Mouse (Mus musculus): Measurements from ENCODE around the gene Dcaf12. TPM values are rescaled to one million over a fixed set of nuclear protein-coding genes. Genes with fewer than 3 reads are reported as not detected.

Dcaf12 gene
- 10 to 100 TPM; 26.7 to 27.8 TPM for total RNA-seq (2021)
- long read RNA-seq, experiment 1, transcript Dcaf12-201 (9 exons, 3,442 nt), result major isoform, 65 of 76 reads
- long read RNA-seq, experiment 1, partial matches to known transcripts, result 5 of 76 reads
- long read RNA-seq, experiment 1, other reads (novel, unspliced or antisense), result 6 of 76 reads
- long read RNA-seq, experiment 2, transcript Dcaf12-201 (9 exons, 3,442 nt), result major isoform, 68 of 76 reads
- long read RNA-seq, experiment 2, partial matches to known transcripts, result 3 of 76 reads
- long read RNA-seq, experiment 2, other reads (novel, unspliced or antisense), result 5 of 76 reads

DNA sequence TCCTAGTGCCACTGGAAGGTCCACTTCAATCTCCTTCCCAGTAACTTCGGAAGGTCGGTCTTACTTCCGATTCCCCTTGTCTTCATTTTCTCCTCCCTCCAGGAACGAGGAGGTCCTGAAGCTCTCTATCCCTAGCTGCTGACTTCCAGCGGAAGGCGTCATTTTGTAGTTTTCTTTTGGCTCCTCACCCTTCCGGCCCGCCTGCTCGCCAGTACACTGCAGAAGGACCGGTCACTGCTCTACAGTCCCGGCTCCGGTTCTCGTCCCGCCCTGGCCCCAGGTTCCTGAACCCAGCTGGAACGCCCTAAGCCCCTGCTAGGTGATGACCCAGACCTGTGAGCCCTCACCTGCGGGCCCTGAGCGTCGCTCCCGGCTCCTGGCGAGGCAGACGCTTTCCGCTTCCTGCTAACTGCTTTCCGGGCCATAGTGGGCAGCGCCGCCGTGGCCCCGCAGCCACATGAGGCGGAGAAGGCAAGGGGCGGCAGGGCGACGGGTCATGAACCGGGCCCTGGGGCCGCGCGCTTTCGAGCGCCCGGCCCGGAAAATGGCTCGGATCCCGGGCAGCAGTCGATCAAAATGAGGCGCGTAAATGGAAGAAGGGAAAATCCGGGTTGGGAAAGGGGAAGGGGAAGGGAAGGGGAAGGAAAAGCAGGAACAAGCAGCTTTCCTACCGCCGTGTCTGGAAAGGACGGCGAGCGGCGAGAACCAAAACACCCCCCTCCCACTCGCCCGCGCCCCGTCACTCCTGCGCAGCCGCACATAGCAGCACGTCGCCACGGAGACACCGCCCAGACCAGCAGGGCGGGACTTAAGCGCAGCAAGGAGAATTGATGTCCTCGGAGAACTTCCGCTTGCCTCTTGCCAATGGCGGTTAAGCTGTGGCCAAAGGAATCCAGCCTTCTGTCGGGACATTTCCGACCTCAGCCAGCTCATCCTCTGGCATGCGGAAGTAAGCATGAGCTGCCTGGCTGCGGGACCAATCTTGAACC is at the start of gene Dcaf12:
TSS of gene Dcaf12 (minus strand) at position 749 of the 989 bp plus-strand sequence.
- peak; percentile 97 for DNase-seq
- intact Hi-C loops (cut with DNase I; ENCODE audit: low total_unique reads), result loop anchor here (10.0 kb wide), 1 partner anchor 70 kb away; no protein-coding TSS in a partner anchor

- DNase-seq, result no peak
- intact Hi-C loops (cut with DNase I; ENCODE audit: low total_unique reads), result no loop called here
Observed at GRCm38 (mm10) chr4:41361059-41361458, 46.4 kb upstream of the Dcaf12 start.

GRCm38 (mm10) chr4:41359358-41359757 is 44.7 kb upstream of the Dcaf12 start:
- intact Hi-C loops (cut with DNase I; ENCODE audit: low total_unique reads), result no loop called here
- no peak for DNase-seq

DNA sequence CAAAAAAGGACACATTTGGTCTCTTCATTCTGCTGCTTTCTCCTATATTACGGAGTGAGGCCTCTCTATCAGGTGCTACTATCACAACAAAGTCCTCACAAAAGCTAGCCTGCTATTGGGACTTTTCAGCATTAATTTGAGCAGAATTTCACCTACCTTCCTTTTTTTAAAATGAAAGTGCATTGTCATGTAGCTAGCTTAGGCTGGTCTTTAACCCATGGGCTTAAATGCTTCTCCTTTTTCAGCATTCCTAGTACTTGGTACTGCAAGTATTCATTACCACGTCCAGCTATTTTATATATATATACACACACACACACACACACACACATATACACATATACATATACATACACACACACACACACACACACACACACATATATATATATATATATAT is 44.0 kb upstream of the Dcaf12 start:
- intact Hi-C loops (cut with DNase I; ENCODE audit: low total_unique reads), result no loop called here
- DNase-seq, result no peak

GRCm38 (mm10) chr4:41357154-41357553 is 42.5 kb upstream of the Dcaf12 start:
- intact Hi-C loops (cut with DNase I; ENCODE audit: low total_unique reads), result no loop called here
- no peak for DNase-seq

DNA sequence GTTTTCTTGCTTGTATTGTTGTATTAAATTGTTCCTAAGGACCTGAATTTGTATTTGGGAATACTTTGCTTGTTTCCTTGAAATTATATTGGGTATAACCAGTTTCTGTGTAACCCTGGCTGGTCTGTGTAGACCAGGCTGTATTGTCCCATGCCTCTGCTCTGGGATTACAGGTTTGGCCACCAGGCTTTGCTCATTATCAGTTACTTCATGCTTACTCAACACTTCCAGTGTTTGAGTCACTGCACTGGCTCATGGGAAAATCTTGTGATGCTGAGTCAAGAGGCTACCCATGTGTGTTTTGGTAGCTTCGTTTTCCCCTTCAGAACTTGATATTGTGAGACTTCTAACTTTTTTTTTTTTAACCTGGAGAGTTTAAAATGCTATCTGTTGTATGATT is 38.6 kb upstream of the Dcaf12 start:
- intact Hi-C loops (cut with DNase I; ENCODE audit: low total_unique reads), result no loop called here

DNA sequence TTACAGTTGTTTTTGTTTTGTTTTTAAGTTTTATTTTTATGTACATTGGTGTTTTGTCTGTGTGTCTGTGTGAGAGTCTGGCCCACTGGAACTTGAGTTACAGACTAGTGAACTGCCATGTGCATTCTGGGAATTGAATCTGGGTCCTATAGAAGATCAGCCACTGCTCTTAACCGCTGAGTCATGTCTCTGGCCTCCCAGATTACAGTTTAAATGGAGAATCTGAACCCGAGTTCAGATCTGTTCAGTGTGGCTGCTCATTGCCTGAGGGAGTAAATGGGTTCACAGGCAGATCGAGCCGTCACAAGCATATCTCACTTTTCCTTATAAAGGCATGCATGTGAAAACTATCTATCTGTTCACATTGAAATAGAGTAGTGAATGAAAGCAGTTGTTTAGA is 38.1 kb upstream of the Dcaf12 start:
- DNase-seq, result no peak

More for the DNA sequence above, 38.6 kb upstream of the Dcaf12 start:
- no peak for DNase-seq

DNA sequence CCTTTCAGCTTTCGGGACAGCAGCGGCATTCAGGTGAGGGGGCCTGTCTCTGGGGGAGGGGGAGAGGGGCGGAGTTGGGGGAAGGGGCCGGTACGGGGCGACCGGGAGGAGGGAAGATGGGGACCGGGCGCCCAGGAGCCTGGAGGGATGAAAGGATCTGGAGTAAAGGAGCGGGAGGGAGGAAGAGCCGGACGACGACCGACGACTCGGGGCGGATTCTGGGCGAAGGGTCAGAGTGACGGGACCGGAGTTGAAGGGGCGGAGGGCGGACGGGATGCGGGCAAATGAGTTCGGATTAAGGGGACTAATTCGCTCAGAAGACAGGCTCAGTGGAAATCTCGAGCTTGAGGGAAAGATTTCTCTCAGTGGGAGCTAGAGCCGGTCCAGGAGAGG is 34.5 kb upstream of the Dcaf12 start:
- peak; percentile 50 for DNase-seq
- intact Hi-C loops (cut with DNase I; ENCODE audit: low total_unique reads), result no loop called here

More for the DNA sequence above, 38.1 kb upstream of the Dcaf12 start:
- intact Hi-C loops (cut with DNase I; ENCODE audit: low total_unique reads), result no loop called here

DNA sequence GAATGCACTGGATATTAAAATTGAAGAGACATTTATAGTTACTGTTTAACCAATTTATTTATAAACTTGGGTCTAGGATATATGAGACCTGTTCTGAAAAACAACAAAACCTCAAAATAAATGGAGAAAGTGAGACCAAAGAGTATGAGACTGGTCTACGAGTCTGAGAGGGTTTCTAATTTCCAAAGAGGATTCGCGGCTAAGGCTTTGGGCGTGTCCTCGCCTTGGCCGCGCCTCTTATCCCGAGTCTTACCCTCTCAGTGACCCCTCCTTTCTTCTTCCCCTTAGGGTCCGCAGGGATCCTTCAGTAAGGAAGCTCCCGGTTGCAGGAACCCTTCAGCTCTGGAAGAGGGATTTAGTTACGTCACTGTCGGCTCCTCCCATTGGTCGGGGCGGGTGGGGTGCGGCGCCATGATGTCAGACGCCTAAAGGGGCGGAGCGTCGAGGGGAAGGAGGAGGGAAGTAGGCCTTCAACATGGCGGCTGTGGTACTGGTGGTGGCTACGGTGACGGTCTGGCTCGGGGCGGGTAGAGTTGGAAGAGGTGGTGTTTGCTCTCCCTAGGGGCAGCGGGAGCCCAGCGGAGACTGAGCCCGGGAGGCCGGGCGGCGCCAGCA is 34.0 kb upstream of the Dcaf12 start, which contains the start of gene Ubap1:
TSS of gene Ubap1 (plus strand) at position 413 of the 615 bp plus-strand sequence.
- intact Hi-C loops (cut with DNase I; ENCODE audit: low total_unique reads), result no loop called here
- DNase-seq, result peak; percentile 95

- DNase-seq, result no peak
- intact Hi-C loops (cut with DNase I; ENCODE audit: low total_unique reads), result no loop called here
Observed at GRCm38 (mm10) chr4:41347839-41348238, 33.1 kb upstream of the Dcaf12 start.

DNA sequence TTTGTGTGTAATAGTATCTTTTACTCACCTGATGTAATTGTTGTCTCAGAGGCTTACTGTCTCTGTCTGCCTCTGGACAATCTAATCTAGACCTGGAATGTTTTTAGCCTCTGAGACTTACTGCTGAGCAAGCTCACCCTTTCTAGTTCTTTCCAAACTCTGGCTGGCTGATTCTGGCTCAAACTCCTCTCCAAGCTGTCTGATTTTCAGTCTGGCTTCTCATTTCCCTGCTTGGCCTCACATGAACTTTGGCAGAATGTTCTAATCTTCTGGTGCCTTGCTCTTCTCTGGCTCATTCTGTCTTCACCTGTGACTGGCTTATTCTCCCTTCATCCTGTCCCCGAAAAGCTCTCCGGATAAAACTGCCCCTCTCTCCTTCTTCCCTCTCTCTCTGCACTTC is 31.3 kb upstream of the Dcaf12 start:
- intact Hi-C loops (cut with DNase I; ENCODE audit: low total_unique reads), result no loop called here

GRCm38 (mm10) chr4:41340912-41341550 is 26.3 kb upstream of the Dcaf12 start:
- intact Hi-C loops (cut with DNase I; ENCODE audit: low total_unique reads), result no loop called here
- no peak for DNase-seq

More for the DNA sequence above, 31.3 kb upstream of the Dcaf12 start:
- no peak for DNase-seq

GRCm38 (mm10) chr4:41336546-41336945 is 21.9 kb upstream of the Dcaf12 start:
- DNase-seq, result no peak
- intact Hi-C loops (cut with DNase I; ENCODE audit: low total_unique reads), result no loop called here

DNA sequence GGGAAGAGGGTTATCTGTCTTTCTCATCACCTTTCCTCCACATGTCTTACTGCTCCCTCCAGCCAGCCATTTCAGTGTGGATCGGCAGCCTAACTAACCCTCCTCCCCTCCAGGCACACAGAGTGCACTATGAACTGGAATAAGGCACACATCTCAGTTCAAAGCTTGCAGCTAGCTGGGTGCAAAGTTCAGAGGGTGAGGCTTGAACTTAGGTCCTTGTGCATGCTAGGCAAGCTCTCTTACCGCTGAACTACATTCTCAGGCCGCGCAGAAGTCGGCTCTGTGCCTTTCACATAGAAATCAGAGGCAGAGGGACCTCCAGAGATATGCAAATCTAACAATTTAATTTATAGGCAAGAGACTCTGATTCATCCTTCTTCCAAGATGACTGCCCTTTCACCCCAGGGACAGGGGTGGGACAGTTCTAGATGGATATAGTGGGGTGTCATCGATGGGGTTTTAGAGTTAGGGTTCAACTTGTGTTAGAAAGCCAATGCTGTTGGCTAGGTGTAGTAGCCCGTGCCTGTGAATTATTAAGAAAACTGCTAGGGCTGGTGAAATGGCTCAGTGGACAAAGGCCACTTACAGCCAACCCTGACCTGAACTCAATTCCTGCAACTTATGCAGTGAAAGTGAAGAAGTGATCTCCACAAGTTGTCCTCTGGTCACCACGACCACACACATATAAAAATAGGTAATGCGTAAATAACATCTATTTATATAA is 17.2 kb upstream of the Dcaf12 start:
- intact Hi-C loops (cut with DNase I; ENCODE audit: low total_unique reads), result no loop called here

GRCm38 (mm10) chr4:41331085-41331484 is 16.4 kb upstream of the Dcaf12 start:
- no peak for DNase-seq
- intact Hi-C loops (cut with DNase I; ENCODE audit: low total_unique reads), result no loop called here

More for the DNA sequence above, 17.2 kb upstream of the Dcaf12 start:
- no peak for DNase-seq

- intact Hi-C loops (cut with DNase I; ENCODE audit: low total_unique reads), result no loop called here
- DNase-seq, result no peak
Observed at GRCm38 (mm10) chr4:41329481-41329880, 14.8 kb upstream of the Dcaf12 start.

DNA sequence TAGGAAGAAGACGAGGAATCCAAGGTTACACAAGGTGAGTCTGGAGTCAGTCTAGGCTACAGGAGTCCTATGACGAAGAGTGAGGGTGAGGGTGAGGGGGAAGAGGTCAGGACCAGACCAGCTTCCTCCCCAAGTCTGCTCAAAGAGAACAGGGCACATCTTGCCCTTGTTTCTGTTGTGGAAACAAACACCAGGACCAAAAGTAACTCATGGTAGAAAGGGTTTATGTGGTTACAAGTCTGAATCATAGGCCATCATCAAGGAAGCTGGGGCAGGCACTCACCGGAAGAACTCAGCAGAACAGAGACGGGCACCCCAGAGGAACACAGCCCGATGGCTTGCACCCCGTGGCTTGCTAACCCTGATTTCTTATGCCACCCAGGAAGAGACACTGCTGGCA is 12.2 kb upstream of the Dcaf12 start:
- intact Hi-C loops (cut with DNase I; ENCODE audit: low total_unique reads), result no loop called here
- DNase-seq, result no peak

DNA sequence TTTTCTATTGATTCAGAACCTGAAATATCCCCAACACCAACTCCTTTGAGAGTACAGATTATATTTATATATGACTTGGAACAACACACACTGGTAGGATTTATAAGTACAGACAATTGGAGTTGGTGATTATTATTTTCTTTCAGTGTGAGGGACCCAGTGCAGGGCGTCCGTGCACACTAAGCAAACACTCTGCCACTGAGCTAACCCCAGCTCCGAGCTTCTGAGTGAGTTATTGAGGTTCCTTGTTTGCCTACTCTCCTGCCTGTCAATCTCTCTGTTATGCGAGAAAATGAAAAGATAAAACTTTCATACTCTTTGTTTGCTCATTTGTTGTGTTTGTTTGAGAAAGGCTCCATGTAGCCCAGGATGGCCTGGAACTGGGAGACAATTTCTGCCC is 6.3 kb upstream of the Dcaf12 start:
- intact Hi-C loops (cut with DNase I; ENCODE audit: low total_unique reads), result no loop called here
- no peak for DNase-seq

GRCm38 (mm10) chr4:41318267-41318666 is 3.6 kb upstream of the Dcaf12 start:
- intact Hi-C loops (cut with DNase I; ENCODE audit: low total_unique reads), result loop anchor here (10.0 kb wide), 1 partner anchor 67 kb away; no protein-coding TSS in a partner anchor

More at GRCm38 (mm10) chr4:41318267-41318666, 3.6 kb upstream of the Dcaf12 start:
- DNase-seq, result no peak

Measured in gastrocnemius, postnatal 14 days (tissue).